Mouse (Mus musculus): ENCODE results near the gene Fam178b.

Fam178b gene

DNA sequence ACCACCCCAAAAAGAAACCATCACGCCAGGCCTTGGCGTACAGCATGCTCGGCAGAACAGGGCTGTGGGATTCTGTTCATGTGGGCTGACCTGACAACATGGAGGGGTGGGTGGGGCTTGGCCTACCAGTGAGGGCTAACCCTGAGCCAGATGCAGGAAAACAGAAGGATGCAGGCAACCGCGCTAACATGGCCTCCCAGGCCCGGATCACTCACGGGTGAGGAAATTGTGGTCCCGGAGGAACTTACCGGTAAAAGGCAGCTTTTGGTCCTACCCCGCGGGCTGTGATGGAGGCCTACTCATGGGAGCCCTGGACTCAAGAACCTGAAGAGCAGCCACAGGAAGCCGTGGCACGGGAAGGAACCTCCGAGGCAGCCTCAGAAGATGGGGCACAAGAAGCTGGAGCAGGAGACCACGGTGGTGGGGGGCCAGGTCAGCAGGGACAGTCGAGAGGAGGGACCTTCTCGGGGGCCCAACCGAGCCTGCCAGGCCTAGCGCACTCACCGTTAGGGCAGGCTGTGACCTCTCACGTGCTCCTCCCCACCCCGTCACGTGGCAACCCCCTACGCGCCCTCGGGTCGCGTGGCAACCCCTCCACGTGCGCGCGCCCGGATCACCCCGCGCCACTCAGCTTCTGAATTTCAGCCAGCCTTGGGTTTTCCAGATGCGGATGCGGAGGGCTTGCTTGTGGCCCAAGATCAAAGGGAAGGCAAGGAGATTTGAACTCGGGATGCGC, at the start of gene Fam178b:
Gene Fam178b (minus strand): TSS at position 564 of the 736 bp plus-strand sequence.
- no peak for DNase-seq

DNA sequence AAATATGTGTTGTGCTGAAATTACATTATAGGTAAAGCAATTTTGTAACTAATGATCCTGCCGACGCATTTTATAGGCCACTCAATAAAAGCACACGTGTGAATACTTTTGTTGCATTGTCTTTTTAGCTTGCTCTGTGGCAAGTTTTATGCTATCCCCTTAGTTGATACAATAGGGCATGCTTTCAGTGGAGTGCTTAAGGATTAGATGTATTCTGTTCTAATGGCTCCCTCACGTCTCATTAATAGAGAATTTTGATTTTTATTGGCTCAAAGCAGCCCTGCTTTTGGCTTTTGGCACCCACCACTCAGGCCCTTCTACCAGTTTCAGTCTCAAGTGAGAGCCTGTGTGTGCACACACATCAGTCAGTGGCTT, 41.1 kb upstream of the Fam178b start:
- DNase-seq: no peak

DNA sequence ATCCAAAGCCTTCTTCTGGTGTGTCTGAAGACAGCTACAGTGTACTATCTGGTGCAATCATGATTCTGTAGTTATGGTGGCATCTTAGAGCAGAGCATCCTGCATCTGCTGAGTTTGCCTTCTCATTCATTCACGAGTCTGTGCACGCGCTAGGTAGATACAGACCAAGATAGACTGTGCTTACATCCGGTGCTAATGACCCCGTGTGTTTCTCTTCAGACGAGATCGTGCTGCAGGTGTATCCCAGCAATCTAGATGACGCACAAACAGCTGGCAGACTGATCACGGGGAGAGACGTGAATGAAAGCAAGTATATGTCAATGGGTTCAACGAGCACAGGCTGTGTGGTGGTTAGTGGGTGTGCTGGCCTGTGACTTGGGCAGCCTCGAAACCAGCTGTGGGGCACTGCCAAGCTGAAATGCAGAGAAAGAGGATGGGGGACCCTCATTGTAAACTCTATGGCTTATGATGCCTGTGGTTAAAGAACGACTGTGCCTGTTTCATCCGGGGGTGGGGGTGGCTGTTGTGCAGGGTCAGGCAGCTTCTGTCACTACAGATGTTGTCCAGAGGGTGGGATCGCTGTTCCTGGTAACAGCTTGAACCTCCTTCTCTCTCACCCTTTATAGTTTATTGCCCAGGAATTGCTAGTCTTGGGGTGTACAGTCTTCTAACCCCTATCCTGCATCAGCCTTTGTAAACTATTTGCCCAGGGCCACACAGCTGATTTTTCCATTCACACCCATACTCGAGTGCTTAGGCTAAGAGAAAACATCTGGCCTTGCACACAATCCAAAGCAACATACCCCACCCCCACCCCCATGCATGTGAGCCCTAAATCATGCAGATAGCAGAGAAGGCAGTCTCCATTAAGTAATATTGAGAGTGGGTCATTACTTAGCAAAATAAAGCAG, 40.4 kb upstream of the Fam178b start:
- DNase-seq: no peak

DNA sequence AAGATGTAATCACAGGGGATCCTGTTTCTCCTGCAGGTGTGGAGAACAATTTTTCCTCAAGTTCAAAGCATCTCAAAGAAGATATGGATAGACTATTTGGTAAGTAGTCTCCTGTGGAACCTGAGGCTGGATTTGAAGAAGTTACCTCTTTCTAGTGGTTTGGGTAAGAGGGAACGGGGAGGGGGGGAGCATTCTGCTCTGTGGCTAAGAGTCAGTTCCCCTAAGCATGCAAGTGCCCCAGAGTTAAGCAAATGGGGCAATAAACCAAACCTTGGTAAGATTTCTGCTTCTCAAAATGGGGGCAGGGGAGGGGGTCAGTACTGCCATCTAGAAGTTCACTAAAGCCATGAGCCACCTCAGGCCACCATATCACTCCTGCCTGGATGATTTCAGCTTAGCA, 35.8 kb upstream of the Fam178b start:
- no peak for DNase-seq

DNA sequence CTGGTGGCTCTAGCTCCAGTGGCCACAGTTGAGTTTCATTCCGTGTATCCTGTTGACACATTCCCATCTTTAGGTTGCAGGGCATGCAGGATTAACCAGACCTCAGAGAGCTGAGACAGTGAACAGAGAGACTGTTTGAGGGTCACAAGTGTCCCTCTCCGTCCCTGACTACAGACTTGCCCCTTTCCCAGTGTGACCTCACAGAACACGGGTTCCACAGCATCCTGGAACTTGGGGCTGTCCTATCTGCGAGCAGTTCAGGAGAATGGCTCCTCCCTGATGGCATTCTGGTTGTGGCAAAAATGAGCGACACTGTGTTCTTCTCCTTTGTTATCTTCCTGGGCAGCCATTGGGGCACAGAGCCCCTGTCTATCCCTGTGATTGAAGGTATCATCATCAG, 31.3 kb upstream of the Fam178b start, which contains the start of gene Actr1b:
Gene Actr1b (minus strand): TSS at position 112 of the 400 bp plus-strand sequence.
- no peak for DNase-seq

DNA sequence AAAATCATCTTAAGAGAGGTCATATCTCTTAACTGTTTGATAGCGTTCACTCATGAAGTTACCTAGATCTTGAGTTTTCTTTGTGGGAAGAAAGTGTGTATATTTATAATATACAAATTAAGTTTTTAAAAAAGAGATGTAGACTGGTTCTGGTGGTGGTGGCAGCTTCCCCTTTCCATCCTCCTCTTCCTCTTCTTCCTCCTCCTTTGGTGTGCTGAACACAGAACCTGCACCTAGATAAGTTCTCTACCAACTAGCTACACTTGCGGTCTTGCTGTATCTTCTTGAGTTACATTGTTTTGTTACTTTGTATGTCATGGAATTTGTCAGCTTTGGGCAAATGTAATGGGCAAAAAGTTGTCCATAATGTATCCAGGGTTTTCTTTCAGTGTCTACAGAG, 28.1 kb upstream of the Fam178b start:
- no peak for DNase-seq

DNA sequence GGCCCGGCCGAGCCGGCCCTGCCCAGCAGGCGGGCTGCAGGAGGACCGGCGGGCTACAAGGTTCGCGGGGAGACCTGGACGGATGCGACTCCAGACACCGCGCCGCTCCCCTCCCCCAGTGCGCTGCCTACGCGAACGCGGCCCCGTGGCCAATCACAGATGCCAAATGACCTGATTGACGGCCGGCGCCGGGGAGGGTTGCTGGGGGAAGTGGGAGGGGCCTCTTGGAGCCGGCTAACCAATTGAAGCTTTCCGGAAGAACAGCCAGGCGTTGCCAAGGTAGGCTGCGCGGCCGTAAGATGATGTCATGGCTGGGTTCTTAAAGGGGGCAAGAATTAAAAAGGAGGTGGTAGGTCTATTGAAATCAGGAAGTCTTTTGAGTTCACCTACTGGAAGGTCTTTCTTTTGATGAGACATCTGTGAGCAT, 26.9 kb upstream of the Fam178b start, which contains the start of gene 4933424G06Rik:
Gene 4933424G06Rik (plus strand): TSS at position 296 of the 427 bp plus-strand sequence.
- peak; percentile 99 for DNase-seq

DNA sequence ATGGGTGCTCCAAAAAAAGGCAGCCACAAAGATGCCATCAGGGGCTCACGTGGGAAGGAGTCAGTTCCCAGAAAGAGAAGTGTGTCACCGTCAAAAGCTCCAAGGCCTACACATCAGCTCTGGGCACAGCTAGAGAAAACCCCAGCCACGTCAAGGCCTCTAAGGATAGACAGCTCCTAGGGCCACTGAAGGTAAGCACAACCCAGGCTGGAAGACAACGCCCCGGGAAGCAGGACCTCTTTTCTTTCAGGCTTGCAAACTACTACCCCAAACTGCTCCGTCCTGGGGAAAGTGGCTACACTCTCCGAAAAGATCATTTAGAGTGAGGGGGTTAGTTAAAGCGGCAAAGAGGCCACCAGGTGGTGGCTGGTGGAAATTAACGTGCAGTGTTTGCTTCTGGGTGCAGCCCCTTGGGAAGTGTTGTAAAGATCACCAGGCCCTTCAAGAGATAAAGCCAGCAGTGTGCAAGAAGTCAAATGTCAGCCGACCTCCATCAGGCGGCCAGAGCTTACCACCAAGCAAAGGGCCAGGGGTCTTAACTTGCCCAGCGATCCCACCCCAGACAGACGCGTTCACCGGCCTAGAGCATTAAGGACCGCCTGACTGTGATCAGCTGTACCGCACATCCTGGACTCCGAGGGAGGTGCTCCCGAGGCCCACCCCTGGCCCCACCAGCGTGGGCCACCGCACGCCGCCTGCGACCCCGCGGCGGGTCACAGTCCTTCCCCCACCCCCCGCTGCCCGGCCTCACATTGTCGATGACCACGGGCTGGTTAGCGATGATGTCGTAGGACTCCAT, 26.3 kb upstream of the Fam178b start:
- no peak for DNase-seq

DNA sequence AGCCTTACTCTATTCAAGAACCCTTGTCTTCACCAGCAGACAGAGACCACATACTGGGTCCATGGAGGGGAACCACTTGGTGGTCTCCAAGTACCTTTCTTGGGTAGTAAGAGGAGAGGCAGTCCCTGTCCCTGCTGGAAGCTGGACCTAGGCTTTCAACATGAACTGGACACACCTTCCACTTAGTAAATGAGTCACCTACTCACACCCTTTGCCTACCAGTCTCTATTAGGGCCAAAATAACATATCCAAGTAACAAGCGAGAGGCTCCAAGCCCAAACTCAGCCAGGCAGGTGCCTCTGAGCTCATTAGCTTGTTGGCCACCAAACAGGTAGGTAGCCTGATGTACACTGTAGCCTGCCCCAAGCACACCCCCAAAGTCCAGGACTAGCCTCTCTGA, 25.6 kb upstream of the Fam178b start:
- DNase-seq: no peak

DNA sequence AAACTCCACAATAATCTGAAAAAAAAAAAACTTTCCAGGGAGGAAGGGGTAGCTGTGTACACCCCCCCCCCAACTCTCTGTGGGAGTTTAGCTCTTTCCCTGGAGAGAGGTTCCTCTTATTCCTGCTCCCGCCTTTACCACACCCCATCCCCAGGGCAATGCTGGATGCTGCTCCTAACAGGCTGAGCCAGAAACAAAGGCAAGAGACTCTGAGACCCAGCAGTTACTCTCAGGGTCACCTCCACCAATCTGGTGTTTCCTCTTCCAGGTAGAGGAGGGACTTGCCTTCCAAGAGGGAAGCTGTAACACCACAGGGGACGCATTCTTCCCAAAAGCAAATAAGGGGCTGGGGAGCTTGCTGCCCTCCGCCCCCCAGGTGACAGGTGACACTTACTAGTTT, 24.8 kb upstream of the Fam178b start:
- no peak for DNase-seq

DNA sequence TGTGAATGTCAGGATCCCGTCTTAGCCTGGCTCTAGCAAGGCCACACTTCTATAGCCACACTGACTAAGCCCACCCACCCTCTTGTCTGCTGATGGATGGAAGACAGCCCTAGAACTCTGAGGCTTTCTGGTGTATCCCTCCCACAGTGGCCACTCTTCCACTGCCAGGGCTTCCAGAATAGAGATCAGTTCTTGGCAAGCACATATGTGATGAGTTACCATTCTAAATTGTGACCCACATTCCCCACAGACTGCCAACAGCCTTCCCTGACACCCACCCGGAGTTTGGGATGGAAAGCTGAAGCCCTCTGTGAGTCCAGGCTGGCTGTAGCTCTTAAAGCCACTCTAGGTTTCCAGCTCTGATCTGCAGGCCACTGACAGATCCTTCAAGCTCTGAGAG, 24.2 kb upstream of the Fam178b start:
- DNase-seq: no peak

DNA sequence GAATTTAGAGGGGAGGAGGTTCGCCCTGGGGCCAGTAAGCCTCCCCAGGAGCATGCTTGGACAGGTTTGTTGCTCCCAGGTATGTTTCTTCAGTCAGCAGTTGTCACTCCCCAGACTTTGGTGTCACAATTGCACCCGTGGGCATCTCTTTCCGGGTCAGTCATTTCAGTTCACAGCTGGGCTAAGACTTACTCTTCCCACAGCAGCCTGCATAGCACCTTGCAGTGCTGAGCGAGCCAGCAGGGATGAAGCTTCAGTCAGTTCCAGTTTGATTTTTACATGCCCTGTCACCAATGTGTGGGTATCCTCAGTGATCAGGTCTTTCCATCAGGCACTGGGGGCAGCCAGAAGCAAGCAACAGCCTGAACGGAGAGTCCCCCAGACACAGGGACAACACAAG, 14.0 kb upstream of the Fam178b start:
- no peak for DNase-seq

DNA sequence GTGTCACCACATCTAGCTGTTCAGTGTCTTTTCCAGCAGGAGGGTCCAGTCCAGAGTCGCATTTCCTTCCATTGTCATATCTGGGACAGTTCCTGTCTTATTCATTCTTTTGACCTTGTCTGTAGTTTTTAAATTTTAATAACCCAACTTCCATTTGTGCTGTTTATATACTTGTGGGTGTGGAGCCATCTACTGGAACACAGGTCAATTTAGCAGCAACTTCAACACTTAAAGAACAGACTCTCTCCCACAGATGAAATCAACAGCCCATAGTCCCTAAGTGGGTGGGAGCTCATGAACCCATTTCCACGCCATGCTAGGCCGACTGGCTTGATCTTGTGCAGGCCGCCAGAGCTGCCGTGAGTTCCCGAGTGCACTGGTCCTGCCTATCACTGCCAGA, 13.4 kb upstream of the Fam178b start:
- no peak for DNase-seq

DNA sequence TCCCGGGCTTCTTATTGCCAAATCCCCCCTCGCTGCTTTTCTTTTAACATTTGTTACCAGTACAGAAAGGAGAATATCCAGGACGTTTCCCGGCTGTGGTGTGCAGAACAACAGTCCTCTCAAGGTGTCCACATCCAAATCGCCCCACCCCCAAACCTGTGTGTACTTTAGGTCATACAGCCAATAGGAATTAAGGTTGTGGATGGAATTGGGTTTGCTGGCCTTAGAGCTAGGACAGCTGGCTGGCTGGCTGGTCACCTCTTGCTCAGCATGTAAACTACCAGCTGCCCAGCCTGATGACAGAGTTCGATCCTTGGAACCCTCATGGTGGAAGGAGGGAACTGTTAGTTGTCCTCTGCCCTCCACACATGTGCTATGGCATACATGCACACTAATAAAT, 11.9 kb upstream of the Fam178b start:
- no peak for DNase-seq

DNA sequence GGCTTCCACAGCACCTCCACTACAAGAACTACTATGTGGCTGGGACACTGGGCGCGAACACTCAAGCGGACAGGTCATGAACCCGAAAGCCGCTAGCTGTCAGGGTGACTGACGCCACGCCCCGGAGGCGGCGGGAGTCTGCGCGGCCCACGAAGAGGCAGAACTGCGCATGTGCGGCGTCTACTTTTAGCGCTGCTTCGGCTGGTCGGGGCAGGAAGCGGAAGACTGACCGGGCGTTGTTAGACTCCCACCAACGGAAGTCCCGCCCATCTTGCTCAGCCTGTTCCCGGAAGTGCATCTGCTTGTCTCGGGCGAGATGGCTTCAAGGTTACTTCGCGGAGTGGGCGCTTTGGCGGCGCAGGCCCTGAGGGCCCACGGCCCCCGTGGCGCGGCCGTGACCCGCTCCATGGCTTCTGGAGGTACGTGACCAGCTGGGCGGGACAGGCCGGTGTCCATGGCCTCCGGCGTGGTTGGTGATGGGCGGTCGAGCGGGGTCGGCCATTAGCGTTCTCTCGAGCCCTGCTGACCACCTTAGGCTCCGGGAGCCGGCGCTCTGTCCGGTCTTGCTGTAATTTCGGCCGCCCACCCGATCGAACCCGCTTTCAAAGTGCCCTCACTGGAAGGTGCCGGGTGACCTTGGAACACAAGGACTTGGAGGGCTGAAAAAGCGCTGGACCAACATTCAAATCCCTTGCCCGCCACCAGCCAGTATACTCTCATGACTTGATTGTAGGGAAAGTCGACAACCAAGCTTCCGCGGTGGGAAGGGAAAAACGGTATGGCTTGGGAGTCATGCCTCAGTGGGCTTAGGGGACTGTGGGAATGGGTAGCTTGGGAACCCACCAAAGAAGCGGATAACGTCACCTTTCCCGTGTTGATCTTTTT, 8.5 kb upstream of the Fam178b start, which contains the start of gene Cox5b:
Gene Cox5b (plus strand): TSS at position 179 of the 885 bp plus-strand sequence.
- DNase-seq: peak; percentile 98

DNA sequence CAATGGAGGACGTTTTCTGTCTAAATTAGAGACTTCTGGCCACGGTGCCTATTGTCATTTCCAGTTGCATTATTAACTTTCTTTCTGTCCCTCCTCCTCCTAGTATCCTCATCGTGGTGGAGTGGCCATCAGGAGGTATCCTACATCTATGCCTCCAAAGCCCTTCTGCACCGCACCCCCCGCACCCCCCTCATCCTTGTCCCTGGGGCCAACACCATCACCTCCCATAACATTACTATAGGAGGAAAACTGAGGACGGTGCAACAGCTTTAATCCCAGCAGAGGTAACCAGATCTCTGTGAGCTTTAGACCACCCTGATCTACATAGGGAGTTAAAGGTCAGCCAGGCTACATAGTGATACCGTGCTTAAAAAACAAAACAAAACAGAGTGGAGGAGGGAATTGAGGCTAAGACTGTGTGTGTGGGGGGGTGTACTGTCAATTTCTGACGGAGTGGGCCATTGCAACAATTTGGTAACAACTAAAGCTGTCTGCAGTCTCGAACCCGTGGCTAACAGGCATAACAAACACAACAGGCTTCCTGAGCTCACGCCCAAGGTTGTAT, 7.8 kb upstream of the Fam178b start:
- no peak for DNase-seq

DNA sequence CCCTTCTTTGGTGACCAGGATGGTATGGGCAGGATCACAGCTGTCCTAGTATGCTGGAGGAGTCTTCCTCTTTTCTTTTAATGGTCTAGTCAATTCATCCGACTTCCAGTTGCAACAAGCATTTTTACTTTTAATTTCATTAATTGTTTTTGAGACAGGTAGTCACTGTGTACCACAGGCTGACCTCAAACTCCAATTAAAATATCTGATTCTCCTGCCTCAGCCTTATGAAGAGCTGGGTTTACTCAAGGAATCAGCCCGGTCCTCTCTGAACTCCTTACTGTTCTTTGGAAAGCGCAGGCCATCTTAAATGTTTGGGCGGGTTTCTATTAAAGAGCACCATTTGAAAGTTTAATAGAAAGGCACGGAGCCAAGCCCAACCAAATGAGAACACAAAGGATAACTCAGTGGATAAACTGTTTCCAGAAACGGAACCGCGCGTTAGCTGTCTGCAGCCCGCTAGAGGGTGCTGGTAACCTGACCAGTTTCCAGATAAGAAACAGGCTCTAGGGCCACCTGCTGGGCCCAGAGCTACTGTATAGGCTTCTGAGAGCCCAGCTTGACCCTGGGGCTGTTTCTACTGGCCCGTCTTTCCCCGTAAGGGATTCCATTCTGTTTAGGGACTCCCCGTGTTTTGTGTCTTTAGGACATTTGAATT, 956 bp upstream of the Fam178b start:
- peak; percentile 80 for DNase-seq

DNA sequence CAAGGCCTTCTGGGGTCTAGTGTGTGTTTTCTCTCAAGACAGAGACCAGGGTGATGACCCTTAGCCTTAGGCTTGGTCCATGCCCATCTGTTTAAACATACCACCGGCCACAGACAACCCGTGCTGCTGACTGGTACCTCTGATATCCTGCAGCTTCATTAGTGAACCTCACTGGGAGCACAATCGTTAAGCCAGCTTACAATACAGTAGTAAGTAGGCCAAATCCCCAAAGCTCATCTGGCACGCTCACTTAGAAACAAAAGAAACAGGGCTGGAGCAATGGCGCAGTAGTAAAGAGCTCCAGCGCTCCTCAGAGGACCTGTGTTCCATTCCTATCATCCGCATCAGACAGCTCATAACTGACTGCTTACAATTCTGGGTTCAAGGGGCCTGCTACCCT, 2.1 kb downstream of the Fam178b start:
- DNase-seq: no peak

DNA sequence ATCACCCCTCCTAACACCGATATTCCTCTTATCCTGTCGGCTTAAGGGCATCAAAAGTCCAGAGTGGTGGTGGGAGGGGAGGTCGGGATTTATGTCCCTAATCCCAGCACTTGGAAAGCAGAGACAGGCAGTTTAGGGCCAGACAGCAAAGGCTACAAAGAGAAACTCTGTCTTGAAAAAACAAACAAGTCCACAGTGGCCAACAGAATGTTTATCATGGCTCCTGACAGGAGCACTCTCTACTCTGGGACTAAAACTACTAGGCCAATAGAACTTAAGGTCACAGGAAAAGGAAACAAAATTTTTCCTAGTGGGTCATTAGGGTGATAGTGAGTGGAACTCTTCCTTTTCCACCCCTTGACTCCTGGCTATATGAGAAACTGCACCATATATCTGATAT, 8.0 kb downstream of the Fam178b start:
- no peak for DNase-seq

DNA sequence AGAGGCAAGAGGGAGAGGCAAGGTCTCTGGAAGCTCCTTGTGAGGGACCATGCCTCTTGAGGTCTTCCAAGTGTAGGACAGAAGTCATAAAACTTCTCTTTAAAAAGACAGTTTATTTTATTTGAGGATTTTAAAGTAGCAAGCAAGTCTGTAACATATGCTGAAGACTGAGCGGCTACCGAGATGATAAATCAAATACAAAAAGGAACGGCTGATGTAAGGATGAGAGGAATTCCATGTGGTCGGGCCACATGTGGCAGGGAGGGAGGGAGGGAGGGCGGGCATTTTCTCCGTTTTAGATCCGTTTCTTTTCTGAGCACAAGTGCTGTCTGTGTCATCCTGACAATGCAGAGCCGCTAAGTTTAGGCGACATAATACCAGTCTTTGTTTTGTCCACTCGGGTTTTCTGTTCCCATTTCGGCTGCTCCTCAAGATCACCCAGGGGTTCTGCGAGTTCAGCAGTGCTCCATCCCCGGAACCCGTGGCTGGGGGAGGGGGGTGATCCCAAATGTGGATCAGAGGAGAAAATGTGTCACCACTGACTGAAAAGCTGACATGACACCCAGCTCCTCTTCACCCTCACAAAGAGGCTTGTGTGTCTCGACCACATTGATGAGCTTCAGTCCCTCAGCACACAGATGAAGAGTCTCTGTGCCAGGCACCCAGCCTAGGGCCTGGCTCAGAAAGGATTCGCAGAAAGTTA, 10.2 kb downstream of the Fam178b start:
- no peak for DNase-seq
